Mouse (Mus musculus) MEL (cell line): Measurements from ENCODE around the gene Odf3.

Source experiments
- MAFK ChIP-seq: IDR thresholded peaks from 2 replicates; pipeline ENCODE4 v1.6.1; 2011; ENCODE audit warnings: low read depth, mild to moderate bottlenecking, low read length, improper control_type of control experiment, borderline replicate concordance
- MAX ChIP-seq: IDR thresholded peaks from 2 replicates; pipeline ENCODE4 v1.6.1; 2011; ENCODE audit warnings: low read length, improper control_type of control experiment
- NELFE ChIP-seq: IDR thresholded peaks from 2 replicates; pipeline ENCODE4 v1.6.1; 2011; ENCODE audit warnings: low read depth, low read length, improper control_type of control experiment
- POLR2A ChIP-seq, 2 experiments: IDR thresholded peaks; 2 replicates each; pipeline ENCODE4 v1.6.1; 2011 to 2012; ENCODE audit warnings: low read length in 2 of 2, mild to moderate bottlenecking in 2 of 2, control low read depth in 1 of 2, improper control_type of control experiment in 1 of 2, low read depth in 1 of 2, moderate library complexity in 1 of 2; ENCODE audit not compliant: control insufficient read depth in 1 of 2, insufficient read depth in 1 of 2, poor library complexity in 1 of 2

DNA sequence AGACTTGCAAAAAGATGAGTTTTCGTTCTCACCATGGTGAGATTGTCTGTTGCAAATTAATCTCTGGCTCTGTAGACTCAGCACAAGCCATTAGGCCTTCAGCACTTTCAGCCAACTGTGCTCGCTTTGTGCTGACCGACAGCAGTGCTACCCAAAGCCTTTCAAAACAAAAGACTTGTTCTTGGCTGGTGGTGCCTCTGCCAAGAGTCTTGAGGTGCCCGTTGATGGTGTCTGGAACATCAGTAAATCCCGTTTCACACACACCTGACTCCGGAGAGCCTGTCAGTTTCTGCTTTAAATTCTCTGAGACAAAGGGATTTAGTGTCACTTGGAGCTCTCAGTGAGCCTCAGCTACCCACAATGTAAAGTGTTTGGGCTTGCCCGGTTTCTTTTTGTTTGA, 46.4 kb downstream of the Odf3 start:
- TF ChIP-seq NELFE (no peak), MAX (no peak), MAFK (no peak), POLR2A (IDR thresholded peaks at IDR 0.05; ENCODE audit: control insufficient read depth in 1 of 2, insufficient read depth in 1 of 2, low read depth in 1 of 2, low read length in 2 of 2, poor library complexity in 1 of 2) (no peak)
